Mouse (Mus musculus) liver, adult 2 months (tissue): ENCODE measurements around the gene Raph1. TPM values are rescaled to one million over a fixed set of nuclear protein-coding genes. Genes with fewer than 3 reads are reported as not detected.

Experiments
- DNase-seq: peaks from one replicate; pipeline ENCODE4 v3.0.0-alpha.2; 2011; ENCODE audit warnings: low read depth, low spot score; ENCODE audit errors: extremely low read depth
- H3K27ac ChIP-seq: fragments of 200-500 bp; replicated peaks from 2 replicates; pipeline ENCODE4 v1.5.1; 2012; ENCODE audit warnings: low read depth, mild to moderate bottlenecking, control low read depth, inconsistent platforms, low read length; ENCODE audit not compliant: insufficient read depth
- H3K27me3 ChIP-seq: fragments of 200-500 bp; 2 replicates; pipeline ENCODE4 v1.6.1; 2012; ENCODE audit warnings: mild to moderate bottlenecking, moderate library complexity, low read length, inconsistent platforms; ENCODE audit not compliant: control insufficient read depth, insufficient read depth
- H3K36me3 ChIP-seq: fragments of 200-500 bp; 2 replicates; pipeline ENCODE4 v1.6.1; 2012; ENCODE audit warnings: low read length, inconsistent platforms; ENCODE audit not compliant: control insufficient read depth, insufficient read depth
- H3K4me1 ChIP-seq: fragments of 200-500 bp; 2 replicates; pipeline ENCODE4 v1.6.1; 2011; ENCODE audit warnings: low read length; ENCODE audit not compliant: control insufficient read depth, insufficient read depth
- H3K4me3 ChIP-seq: fragments of 200-500 bp; 2 replicates; pipeline ENCODE4 v1.5.1; 2011; ENCODE audit warnings: low read depth, mild to moderate bottlenecking, control low read depth, low read length, moderate library complexity; ENCODE audit not compliant: insufficient read depth
- H3K79me2 ChIP-seq: fragments of 200-500 bp; 2 replicates; pipeline ENCODE4 v1.6.1; 2012; ENCODE audit warnings: inconsistent platforms, mild to moderate bottlenecking, low read length, moderate library complexity; ENCODE audit not compliant: control insufficient read depth, insufficient read depth
- H3K9ac ChIP-seq: fragments of 200-500 bp; 2 replicates; pipeline ENCODE4 v1.6.1; 2012; ENCODE audit warnings: low read depth, mild to moderate bottlenecking, control low read depth, inconsistent platforms, low read length
- CTCF ChIP-seq: fragments of 200-500 bp; IDR thresholded peaks from 2 replicates; pipeline ENCODE4 v1.5.1; 2011; ENCODE audit warnings: low read depth, low read length, control low read depth
- POLR2A ChIP-seq: fragments of 200-500 bp; IDR thresholded peaks from 2 replicates; pipeline ENCODE4 v1.6.1; 2011; ENCODE audit warnings: low read length, control low read depth; ENCODE audit not compliant: insufficient read depth; ENCODE audit errors: extremely low read depth
- WGBS: fragments of 180-500 bp; shearing (Covaris S2); methylation state at CpG from one replicate; pipeline ENCODE4 v1.1.7; 2018; 5-methylcytosine and 5-hydroxymethylcytosine counted together
- polyA plus RNA-seq: library from polyadenylated mRNA; depleted of rRNA; stranded (reverse); fragments of >200 nt; gene quantifications from 2 replicates; pipeline ENCODE4 v1.2.3, GENCODE M21; 2012
- total RNA-seq: library from RNA; depleted of rRNA; stranded (reverse); fragments of >200 nt; gene quantifications from 2 replicates; pipeline ENCODE4 v1.2.3, GENCODE M21; 2014

The Raph1 gene
- total and polyA plus RNA-seq, 2 experiments: 18.5 to 72.6 TPM

GRCm38 (mm10) chr1:60572699-60573098 lies 5.8 kb upstream of the Raph1 start:
- Histone ChIP-seq H3K36me3 (no peaks in the 10 kb centered on the region), H3K27me3 (no peaks in the 10 kb centered on the region), H3K9ac (no peak overlapping the region), H3K4me1 (peaks cover 4% of the 10 kb centered on the region), H3K4me3 (no peak overlapping the region), H3K27ac (no peak overlapping the region), H3K79me2 (no peaks in the 10 kb centered on the region)
- 68% methylated on average over 3 of the region's 3 CpGs for WGBS
- no peak for DNase-seq
- TF ChIP-seq POLR2A (no peak), CTCF (no peak)

- no peaks in the 10 kb centered on the region for H3K27me3 ChIP-seq
- TF ChIP-seq CTCF (no peak), POLR2A (no peak)
- WGBS: 93% methylated on average over 7 of the region's 7 CpGs
- no peak overlapping the region for H3K4me3 ChIP-seq
- no peaks in the 10 kb centered on the region for H3K36me3 ChIP-seq
- peaks cover 5% of the 10 kb centered on the region for H3K4me1 ChIP-seq
- H3K79me2 ChIP-seq: peaks cover 15% of the 10 kb centered on the region; the same call in 1 of the 2 replicates
- no peak overlapping the region for H3K27ac ChIP-seq
- no peak overlapping the region for H3K9ac ChIP-seq
- DNase-seq: no peak
Observed at GRCm38 (mm10) chr1:60569741-60570140, 2.8 kb upstream of the Raph1 start.

- TF ChIP-seq POLR2A (no peak), CTCF (no peak)
- DNase-seq: no peak
- WGBS: 82% methylated on average over 5 of the region's 5 CpGs
Observed at GRCm38 (mm10) chr1:60569210-60569609, 2.3 kb upstream of the Raph1 start.

DNA sequence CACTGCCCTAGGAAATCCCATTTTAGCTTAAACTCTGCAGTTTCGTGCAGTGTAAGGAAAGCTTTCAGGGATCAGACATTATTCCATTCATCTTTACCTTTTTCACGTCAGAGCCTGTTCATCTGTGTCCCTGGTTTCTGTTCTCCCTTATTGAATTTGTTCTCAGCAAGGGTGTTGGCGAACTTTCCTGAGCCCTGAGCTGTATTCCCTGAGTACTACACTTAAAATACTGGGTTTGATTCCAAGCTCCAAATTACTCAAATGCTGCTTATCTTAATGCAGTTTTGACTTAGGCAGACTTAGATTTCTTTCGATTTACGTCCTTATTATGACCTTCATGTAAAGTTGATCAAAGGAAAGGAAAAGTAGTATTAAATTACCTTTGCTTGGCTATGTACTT lies 417 bp upstream of the Raph1 start:
- TF ChIP-seq CTCF (no peak), POLR2A (no peak)
- DNase-seq: peak; percentile 46
- 9% methylated on average over 5 of the region's 5 CpGs for WGBS
- H3K79me2 ChIP-seq: peaks cover 16% of the 10 kb centered on the region; the same call in 1 of the 2 replicates
- H3K9ac ChIP-seq: peak overlapping the region; percentile 95
- H3K27ac ChIP-seq: peak overlapping the region; percentile 96
- no peaks in the 10 kb centered on the region for H3K36me3 ChIP-seq
- peak overlapping the region; percentile 99 for H3K4me3 ChIP-seq
- H3K27me3 ChIP-seq: no peaks in the 10 kb centered on the region
- H3K4me1 ChIP-seq: peaks cover 12% of the 10 kb centered on the region

More at GRCm38 (mm10) chr1:60569210-60569609, 2.3 kb upstream of the Raph1 start:
- Histone ChIP-seq H3K27me3 (no peaks in the 10 kb centered on the region), H3K4me1 (peaks cover 6% of the 10 kb centered on the region), H3K4me3 (no peak overlapping the region), H3K36me3 (no peaks in the 10 kb centered on the region), H3K27ac (no peak overlapping the region), H3K79me2 (peaks cover 15% of the 10 kb centered on the region; the same call in 1 of the 2 replicates), H3K9ac (no peak overlapping the region)

GRCm38 (mm10) chr1:60565931-60566630 lies 823 bp downstream of the Raph1 start:
- Histone ChIP-seq H3K36me3 (peaks cover 6% of the 10 kb centered on the region; the same call in 1 of the 2 replicates), H3K27me3 (no peaks in the 10 kb centered on the region), H3K4me1 (peaks cover 11% of the 10 kb centered on the region), H3K9ac (peak overlapping the region; percentile 100), H3K79me2 (peaks cover 26% of the 10 kb centered on the region; the same call in 1 of the 2 replicates), H3K27ac (peak overlapping the region; percentile 99), H3K4me3 (peak overlapping the region; percentile 79)
- DNase-seq: no peak
- under 1% methylated on average over 56 of the region's 56 CpGs for WGBS
- TF ChIP-seq POLR2A (no peak), CTCF (no peak)

DNA sequence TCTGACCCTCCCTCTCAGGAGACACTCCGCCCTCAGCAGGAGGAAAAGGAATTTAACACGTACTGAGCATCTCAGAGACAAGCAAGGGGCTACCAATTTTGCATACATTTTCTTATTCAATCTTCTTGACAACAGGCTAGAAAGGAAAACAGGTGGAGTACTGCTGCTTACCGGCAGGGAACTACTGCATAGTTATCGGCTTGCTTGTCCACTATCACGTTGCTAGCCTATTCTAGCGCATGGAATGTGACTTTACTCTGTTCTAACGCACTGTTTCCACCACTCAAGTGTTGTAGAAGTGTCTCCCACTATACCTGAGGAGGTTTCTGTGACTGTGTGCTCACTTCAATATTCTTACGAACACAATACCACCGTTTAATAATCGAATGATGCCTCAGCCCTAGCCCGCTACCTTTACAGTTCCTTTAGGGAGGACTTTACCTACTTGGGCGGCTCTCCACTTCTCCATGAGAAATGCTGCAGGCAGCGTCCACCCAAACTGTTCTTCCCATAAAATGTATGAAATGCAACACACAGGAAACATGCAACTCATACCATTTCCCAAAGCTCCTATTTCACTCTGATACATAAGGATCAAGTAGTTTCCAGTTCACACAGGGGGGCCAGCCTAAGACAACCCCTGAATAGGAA lies 1.5 kb downstream of the Raph1 start:
- Histone ChIP-seq H3K27ac (peak overlapping the region; percentile 99), H3K4me1 (peaks cover 11% of the 10 kb centered on the region)

More for the DNA sequence above, 1.5 kb downstream of the Raph1 start:
- WGBS: under 1% methylated on average over 13 of the region's 13 CpGs
- H3K9ac ChIP-seq: peak overlapping the region; percentile 100
- peak; percentile 77 for DNase-seq
- H3K4me3 ChIP-seq: peak overlapping the region; percentile 79
- H3K79me2 ChIP-seq: peaks cover 32% of the 10 kb centered on the region; the same call in 1 of the 2 replicates
- TF ChIP-seq POLR2A (no peak), CTCF (no peak)
- H3K27me3 ChIP-seq: no peaks in the 10 kb centered on the region
- H3K36me3 ChIP-seq: peaks cover 10% of the 10 kb centered on the region; the same call in 1 of the 2 replicates
